Mouse (Mus musculus): Measurements from ENCODE around the gene Nop10.

The Nop10 gene

DNA sequence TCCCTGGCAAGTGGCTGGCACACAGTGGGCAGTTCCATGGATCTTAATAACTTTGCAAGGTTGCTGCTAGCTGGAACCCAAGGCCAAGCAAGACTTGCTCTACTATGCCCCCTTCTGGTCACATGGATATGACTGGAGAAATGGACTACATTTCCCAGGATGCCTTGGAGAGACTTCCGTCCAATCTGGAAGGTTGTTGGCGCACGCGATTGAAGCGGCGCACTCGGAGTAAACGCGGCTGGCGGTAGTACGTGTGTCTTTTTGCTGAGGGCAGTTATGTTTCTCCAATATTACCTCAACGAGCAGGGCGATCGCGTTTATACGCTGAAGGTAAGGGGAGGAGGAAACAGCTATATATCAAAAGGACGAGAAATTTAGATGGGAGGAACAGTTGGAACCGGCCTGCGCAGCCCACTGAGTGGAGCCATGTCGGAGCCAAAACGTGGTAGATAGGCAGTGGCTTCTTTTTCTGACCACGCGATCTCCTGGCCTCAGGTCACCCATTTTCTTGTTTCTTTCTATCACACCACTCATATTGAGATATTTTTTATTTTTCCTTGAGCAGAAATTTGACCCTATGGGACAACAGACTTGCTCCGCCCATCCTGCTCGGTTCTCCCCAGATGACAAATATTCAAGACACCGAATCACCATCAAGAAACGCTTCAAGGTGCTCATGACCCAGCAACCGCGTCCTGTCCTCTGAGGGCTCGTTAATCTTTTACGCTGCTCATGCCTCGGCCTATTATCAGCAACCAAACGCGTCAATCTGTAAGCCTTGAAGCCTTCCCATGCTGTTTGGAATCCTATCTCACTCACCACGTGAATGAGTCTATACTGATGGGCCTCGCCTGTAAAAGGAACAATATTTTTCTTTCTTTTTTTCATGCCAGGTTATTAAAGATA is at the start of gene Nop10:
Nop10 (plus strand) TSS at position 179 of the 906 bp plus-strand sequence.
- DNase-seq (ENCODE audit: low read depth, low spot score), result peak; percentile 95

DNA sequence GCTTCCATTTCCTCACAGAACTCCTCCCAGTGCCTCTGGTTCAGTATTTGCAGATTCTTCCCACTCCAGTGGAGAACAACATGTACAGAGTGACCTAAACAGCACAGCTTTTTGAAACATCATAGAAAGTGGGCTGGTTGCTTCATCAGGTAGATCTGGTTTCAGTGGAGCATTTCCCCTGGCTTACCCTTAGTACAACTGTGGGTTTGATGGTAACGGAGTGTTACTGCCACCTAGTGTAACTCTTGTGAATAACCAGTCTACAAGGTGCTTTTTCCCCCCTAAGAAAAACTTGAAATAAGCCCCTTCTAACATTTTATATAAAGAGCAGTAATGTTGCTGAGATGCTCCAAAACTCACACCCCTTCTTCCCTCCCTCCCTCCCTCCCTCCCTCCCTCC is 45.7 kb upstream of the Nop10 start:
- DNase-seq (ENCODE audit: low read depth, low spot score), result peak; percentile 59

DNA sequence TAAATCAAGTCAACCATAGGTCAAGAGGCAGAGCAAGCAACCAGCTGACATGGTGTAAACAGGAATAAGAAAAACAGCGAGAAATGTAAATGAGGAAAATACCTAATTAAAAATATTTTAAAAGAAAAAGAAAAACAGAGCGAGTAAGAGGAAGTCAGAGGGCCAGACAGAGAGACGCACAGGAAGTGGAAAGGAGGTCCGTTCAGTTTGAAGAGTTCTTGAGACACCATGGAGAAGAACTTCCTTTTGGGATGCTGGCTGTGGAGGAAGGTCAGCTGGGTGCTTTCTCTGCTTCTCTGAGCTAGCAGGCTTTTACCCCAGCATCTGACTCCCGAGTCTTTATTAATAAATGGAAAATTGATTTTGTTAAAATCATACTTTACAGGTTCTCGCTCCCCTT is 44.1 kb upstream of the Nop10 start:
- no peak for DNase-seq (ENCODE audit: low read depth, low spot score)

DNA sequence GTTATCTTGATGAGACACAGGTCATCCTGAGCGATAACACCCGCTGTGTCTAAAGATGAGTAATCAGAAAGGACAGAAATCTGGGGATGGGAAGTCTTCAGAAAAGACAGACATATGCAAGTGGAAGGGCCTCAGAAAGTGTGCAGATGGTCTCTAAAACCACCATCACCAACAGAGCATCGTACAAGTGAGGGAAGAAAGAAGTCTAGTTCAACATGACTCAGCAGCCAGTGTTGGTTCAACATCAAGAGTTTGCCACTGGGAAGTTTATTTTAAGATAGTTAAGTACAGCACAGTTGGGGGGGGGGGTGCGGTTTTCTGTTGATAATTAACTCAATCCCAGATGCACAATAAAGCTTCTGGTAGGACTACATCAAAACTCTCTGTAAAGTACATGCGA is 40.8 kb upstream of the Nop10 start:
- no peak for DNase-seq (ENCODE audit: low read depth, low spot score)

DNA sequence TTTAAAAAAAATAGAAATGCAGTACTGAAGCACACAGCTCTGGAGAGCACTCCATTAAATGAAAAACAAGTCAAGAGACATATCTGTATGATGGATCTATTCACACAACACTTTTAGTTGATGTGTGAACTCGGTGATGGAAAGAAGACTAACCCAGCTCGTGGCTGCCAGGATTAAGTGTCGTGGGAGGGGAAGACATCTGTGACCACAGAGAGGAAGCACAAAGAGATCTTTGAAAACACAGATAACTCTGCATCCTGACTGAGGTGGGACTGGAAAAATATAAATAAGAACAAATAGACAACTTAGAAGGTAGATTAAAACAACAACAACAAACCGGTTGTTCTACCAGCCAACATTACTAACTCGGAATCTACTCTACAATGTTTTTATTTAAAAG is 39.1 kb upstream of the Nop10 start:
- no peak for DNase-seq (ENCODE audit: low read depth, low spot score)

DNA sequence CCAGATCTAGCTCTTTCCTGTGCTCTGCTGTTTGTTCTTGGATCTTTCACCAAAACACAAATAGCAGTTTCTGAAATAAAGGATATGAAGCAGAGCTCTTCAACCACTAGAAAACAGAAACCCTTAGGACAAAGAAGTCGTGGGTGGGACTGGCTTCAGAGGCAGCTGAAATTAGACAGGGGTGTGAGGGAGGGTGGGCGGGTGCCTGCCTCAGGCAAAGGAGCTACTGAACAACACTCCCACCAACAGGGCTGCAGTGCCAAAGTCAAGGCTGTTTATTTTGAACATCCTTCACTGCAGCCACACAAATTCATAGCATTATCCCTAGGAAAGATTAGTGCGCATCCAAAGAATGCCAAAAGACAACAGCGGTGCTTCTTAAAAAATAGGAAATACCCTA is 37.4 kb upstream of the Nop10 start:
- no peak for DNase-seq (ENCODE audit: low read depth, low spot score)

DNA sequence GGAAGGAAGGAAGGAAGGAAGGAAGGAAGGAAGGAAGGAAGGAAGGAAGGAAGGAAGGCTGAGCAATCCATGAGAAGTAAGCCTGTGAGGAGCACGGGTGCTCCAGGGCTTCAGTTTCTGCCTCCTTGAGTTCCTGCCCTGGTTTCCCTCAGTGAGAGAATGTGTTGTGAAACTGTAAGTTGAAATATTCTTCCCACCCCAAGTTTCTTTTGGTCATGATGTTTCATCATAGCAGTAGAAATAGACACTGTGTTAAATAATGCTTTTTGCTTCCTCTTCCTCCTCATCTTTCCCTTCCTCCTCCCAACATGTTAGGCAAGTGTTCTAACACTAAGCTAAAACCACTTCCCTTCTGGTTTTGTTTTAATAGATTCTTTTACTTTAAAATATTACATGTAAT is 29.1 kb upstream of the Nop10 start:
- no peak for DNase-seq (ENCODE audit: low read depth, low spot score)

DNA sequence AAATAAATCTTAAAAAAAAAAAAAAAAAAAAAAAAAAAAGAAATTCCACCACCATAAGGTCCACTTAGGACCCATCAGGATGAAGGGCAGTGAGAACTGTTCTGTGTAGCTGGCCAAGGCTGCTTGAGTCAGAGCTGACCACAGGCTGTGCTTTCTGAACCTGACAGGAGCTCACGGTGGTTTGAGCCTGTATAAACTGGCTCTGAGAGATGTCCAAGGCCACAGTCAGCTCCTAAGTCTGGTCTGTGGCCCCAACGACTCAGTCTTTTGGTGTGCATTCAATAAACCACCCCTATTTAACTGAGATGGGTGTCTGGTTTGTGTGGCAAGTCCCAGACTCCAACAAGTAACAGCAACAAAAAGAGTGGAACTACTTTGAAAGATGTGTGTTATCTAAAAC is 25.1 kb upstream of the Nop10 start:
- DNase-seq (ENCODE audit: low read depth, low spot score), result no peak

DNA sequence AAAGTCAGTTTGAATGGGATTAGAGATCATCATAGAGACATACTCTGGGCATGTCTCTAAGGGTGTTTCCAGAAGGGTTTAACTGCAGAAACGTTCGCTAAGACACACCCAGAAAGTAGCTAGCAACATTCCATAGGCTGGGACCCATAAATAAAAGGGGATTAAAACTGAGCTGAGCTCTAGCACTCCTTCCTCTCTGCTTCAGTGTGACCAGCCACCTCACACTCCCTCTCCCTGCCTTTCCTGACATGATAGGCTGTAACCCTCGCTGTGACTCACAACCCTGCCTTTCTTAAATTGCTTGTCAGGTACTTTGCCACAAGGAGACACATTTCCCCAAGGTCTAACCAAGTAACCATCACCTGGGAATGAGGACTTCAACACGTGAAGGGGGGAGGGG is 23.7 kb upstream of the Nop10 start:
- no peak for DNase-seq (ENCODE audit: low read depth, low spot score)

DNA sequence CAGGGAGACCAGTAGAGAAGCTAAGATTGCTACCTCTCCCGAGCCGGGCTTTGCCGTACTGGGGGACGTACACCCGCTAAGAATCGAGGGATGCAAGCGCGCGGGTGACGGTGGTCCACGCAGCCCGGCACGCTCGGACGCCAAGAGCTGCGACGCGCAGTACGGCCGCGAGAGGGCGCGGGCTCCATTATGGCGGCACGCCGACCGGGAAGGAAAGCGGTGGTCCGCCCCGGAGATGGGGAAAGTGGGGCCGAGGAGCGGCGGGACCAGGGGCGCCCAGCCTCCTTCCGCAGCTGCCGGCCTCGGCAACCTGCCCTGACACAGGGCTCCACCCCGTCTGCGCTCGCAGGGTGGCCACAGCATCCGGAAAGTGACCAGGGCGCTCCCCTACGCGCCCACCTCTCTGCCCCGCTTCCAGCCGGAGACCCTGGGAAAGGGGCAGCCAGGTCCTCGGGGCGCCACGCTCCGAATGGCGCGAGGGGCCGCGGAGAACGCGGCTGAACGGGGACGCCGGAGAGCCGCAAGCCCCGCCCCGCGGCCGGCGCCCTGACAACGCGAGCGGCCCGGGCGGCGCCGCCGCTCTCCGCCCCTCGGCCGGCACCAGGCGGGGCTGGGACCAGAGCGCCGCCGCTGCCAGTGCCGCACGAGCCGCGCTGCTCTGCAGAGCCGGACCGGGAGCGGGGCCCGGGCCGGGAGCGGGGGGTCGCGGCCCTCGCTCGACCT is 22.4 kb upstream of the Nop10 start, which contains the start of gene Lpcat4:
Lpcat4 (plus strand) TSS at position 257 of the 723 bp plus-strand sequence.
- peak; percentile 87 for DNase-seq (ENCODE audit: low read depth, low spot score)

DNA sequence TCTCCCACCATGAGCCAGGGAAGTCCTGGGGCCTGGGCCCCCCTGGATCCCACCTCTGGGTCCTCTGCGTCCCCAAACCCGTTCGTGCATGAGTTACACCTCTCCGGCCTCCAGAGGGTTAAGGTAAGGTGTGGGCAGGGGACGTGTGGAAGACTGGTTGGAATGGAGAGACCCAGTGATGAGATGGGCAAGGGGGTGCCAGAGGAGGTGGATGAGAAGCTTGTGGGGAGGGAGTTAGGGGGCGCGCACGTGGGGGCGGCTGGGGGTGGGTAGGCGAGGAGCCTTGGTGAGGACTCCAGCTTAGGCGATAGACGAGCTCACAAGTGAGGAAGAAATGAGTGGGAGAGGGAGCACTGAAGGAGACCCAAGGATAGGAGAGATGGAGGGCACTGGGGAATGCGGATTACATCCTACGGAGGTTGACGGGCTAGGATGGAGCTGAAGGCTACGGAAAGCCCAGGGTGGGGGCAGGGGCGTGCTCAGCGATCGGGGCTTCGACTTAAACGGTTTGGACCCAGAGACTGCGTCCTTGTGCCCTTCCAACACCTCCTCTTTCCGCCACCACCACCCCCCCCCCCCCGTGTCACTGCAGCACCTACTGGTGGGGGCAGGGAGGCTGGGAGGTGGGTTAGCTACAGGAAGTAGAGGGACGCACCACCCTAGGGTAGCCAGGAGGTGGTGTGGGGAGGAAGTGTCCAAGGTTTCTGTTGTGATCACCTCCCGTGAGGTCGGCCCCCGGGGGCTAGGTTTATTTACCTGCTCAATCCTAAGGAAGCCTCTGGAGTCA is 21.6 kb upstream of the Nop10 start:
- DNase-seq (ENCODE audit: low read depth, low spot score), result no peak

DNA sequence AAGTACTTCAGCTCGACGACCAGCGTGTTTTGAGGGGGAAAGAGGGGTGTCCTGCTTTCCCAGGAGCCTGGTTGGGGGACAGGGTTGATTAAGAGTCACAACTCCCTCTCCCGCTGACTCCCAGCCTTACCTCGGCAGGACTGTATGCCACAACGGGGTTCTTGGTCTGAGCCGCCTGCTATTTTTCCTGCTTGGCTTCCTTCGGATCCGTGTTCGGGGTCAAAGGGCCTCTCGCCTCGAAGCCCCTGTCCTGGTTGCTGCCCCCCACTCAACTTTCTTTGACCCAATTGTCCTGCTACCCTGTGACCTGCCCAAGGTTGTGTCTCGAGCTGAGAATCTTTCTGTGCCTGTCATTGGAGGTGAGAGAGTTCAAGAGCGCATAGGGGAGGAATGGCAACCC is 19.9 kb upstream of the Nop10 start:
- no peak for DNase-seq (ENCODE audit: low read depth, low spot score)

DNA sequence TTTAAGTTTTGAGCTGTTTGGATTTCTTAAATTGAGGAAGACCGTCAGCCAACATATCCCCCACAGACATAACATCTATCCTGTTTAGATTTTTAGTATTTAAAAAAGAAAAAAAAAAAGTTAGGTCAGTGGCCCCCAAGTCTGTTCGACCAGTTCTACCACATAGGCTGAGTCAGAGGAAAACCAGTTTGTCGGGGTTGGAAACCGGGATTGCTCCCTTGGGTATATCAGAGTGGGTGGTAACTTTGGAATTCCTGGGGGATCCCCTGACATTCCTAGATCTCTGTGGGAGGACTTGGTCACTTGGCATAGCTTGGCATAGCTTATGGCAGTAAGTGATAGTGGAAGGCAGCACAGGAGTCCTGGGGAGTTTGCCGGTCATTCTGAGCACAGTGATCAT is 16.4 kb upstream of the Nop10 start:
- no peak for DNase-seq (ENCODE audit: low read depth, low spot score)

DNA sequence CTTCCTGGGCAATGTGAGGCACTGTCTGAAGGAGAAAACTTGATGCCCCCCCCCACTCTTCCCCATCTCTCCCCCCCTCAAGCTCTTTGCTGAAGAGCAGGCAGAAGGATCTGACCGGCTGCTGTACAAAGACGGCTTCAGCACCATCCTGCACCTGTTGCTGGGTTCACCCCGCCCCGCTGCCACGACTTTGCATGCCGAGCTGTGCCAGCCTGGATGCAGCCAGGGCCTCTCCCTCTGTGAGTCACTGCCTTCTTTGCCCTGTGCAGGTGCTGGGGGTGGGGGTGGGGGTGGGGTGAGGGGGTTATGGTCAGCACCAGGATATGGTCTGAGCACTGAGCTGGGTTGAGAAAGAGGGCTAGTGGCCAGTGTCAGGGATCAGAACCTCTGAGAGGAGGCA is 15.5 kb upstream of the Nop10 start:
- no peak for DNase-seq (ENCODE audit: low read depth, low spot score)

DNA sequence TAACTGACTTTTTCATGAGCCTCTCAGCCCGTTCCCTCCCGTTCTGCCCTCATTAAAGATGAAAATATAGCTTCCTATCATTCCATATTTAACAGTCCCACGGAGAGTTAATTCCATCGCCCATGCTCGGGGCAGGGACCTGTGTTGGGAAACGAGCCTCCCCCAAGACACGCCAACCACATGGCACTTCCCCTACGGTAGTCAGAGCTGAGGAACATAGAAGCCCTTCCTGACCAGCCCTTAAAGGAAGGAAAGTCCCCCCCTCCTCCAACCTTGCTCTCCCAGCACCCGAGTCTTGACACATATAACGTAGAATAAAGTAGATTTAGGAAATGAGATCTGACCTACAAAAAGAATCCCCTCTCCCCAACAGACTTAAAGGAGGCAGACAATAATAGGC is 14.4 kb upstream of the Nop10 start:
- DNase-seq (ENCODE audit: low read depth, low spot score), result no peak

DNA sequence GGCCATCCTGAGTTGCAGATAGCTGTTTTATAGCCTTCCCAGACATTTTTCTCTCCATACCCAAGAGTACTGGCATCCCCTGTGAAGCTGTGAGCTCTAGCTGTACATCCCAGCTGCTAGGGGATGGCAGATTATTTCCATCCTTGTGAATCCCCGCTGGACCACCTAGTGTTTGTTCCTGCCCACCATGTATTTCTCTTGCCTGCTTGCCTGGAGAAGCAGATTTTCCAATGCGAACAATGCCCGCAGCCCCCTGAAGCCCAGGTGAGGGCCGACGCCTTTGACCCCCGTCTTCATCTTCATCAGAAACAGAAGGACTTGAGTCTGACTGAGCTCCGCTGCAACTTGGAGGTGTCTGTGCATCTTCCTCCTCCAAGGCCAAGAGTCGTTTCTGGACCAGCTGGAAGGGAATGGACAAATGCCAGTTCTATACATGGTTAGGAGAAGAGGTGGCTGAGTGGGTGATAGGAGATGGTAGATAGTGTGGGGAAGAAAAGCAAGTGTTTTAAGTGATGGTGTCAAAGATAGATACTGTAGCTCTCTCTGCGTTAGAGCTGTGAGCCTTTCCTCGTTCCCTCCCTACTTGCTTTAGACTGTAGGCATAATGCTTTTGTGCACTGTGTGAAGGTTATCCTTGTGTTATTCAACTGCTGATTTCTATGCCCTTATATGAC is 11.8 kb upstream of the Nop10 start:
- no peak for DNase-seq (ENCODE audit: low read depth, low spot score)

DNA sequence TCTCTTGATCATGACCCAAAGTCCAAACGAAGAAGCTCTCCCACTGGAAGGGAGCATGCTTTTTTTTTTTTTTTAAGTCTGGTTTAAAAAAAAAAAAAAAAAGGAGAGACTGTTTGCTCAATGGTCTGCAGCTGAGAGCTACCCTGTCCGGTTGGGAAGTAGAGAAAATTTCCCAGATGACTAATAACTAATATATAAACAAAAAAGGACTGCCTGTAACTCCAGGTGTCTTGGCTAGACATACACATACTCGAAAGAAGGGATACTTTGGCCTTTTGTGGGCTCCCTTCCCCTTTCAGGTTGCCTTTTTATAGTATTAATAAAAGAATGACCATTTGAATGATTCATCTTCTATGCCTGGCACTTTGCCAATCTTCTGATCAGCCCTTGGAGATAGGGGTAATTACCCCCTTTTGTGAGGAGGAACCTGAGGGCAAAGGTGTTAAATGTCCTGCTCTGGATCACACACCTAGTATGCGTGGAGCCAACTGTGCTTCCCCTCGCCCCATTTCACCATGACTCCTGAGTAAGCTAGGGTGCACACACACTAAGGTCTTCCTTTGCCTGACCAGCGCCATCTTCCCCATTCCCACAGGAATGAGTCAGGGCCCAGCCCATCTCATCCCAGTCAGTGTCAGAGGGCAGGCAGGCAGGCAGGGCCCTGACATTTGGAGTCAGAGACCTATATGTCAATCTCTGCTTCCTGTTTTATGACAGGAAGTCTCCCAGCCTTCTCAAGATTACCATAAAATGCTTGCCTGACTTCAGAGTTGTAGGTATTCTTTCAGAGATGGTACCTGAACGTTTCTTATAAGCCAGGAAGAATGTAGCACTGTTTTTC is 6.8 kb upstream of the Nop10 start:
- no peak for DNase-seq (ENCODE audit: low read depth, low spot score)

DNA sequence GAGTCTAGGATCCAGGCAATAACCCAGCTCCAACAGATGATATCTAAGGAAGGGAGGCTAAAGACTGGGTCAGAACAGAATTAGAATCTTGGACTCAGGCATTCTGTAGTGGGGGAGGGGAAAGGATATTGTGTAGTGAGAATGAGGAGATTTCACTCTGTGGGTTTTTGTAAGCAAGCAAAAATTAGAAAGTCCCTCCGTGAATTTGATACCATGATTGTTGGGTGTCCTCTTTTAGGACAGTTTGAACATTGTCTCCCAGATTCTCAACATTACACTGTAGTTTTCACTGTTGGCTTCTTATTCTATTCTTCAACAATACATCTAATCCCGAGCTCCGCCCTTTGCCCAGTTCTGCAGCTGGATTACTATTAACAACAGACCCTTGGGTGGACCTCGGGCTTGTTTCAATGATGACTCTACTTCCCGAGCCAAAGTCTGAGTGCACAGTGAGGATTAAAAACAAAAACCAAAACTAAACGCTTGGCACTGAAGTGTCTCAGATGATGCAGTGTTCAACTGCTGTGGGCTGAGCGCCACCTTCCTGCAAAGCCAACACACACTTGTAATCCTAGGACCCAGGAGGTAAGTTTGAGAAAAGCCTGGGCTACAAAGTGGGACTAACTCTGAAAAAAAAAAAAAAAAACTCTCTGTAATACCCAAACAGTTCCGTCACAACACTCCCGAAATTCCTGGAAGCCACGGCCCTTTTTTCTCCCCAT is 2.3 kb upstream of the Nop10 start, which contains the start of gene Nutm1:
Nutm1 (minus strand) TSS at position 51 of the 722 bp plus-strand sequence.
- DNase-seq (ENCODE audit: low read depth, low spot score), result no peak

DNA sequence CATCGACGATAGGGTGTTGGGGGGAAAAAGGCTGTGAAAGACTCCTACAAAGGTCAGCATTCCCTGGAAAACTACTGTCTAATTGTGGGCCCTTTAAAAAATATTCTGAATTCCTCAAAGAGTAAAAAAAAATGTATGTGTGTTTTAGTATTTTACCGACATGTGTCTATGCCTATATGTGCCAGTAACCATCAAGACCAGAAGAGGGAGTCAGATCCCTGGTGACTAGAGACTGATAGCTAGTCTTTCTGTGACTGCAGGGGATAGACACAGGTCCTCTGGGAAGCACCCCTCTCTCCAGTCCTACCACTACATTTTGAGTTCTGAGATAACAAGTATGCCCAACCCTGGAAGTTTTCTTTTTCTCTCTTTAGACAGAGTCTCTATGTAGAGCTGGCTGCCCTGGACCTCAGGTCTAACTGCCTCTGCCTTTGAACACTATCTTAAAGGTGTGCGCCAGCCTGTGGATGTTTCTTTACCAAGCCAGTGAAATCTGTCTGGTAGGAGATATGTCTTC is 1.1 kb downstream of the Nop10 start:
- no peak for DNase-seq (ENCODE audit: low read depth, low spot score)

DNA sequence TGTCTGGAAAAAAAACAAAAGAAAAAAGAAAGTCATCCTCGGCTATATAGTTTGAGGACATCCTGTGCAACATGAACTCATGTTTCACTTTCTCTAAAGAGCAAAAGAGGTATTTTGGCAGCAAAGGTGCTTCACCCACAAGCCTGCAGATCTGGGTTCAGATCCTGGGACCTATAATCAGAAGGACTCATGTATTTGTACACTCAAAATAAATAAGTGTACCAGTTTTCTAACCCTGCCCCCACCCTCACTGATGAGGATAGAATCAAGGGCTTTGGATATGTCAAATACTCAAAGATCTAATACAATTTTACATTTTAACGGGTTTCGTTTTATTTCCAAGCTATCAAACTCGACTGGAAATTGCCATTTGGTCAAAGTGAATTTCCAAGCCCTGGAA is 2.6 kb downstream of the Nop10 start:
- no peak for DNase-seq (ENCODE audit: low read depth, low spot score)
